Mouse (Mus musculus): ENCODE measurements at regions not wholly inside any gene's neighbourhood (a gene's known extent, or its start where the extent isn't known, plus 50 kb on each side); places are given as distances from the start of the nearest gene placed in this dataset.

- Histone ChIP-seq H3K27ac (replicated peaks) (no peak overlapping the region), H3K27me3 (no peaks in the 10 kb centered on the region), H3K36me3 (no peaks in the 10 kb centered on the region), H3K9me3 (no peaks in the 10 kb centered on the region), H3K4me3 (no peak overlapping the region), H3K4me2 (replicated peaks) (no peak overlapping the region), H3K4me1 (no peaks in the 10 kb centered on the region), H3K9ac (replicated peaks) (no peak overlapping the region)
- WGBS, result 67% methylated on average over 14 of the region's 14 CpGs
- ATAC-seq (replicated peaks), result no peak
Observed at GRCm38 (mm10) chr8:93653913-93654705, 118.5 kb upstream of the Ces5a start.

GRCm38 (mm10) chr8:93655752-93656151, 120.1 kb upstream of the Ces5a start:
- Histone ChIP-seq H3K9me3 (no peaks in the 10 kb centered on the region), H3K27ac (replicated peaks) (no peak overlapping the region), H3K4me3 (no peak overlapping the region), H3K4me2 (replicated peaks) (no peak overlapping the region), H3K36me3 (no peaks in the 10 kb centered on the region), H3K4me1 (no peaks in the 10 kb centered on the region), H3K27me3 (no peaks in the 10 kb centered on the region), H3K9ac (replicated peaks) (no peak overlapping the region)
- ATAC-seq (replicated peaks), result no peak
- 89% methylated on average over 9 of the region's 9 CpGs for WGBS

GRCm38 (mm10) chr8:93661739-93662138, 126.1 kb upstream of the Ces5a start:
- peak overlapping the region; percentile 30 for H3K9ac ChIP-seq (replicated peaks)
- peak overlapping the region; percentile 47 for H3K4me2 ChIP-seq (replicated peaks)
- H3K27ac ChIP-seq (replicated peaks), result no peak overlapping the region
- peaks cover 8% of the 10 kb centered on the region; the same call in 1 of the 2 replicates for H3K4me1 ChIP-seq
- no peaks in the 10 kb centered on the region for H3K9me3 ChIP-seq
- ATAC-seq (replicated peaks), result peak; percentile 95
- H3K4me3 ChIP-seq, result peak overlapping the region; percentile 33
- H3K27me3 ChIP-seq, result no peaks in the 10 kb centered on the region
- H3K36me3 ChIP-seq, result no peaks in the 10 kb centered on the region
- WGBS, result 1% methylated on average over 15 of the region's 15 CpGs

GRCm38 (mm10) chr8:93662219-93662618, 126.6 kb upstream of the Ces5a start:
- H3K4me2 ChIP-seq (replicated peaks), result peak overlapping the region; percentile 47
- H3K4me1 ChIP-seq, result peaks cover 8% of the 10 kb centered on the region; the same call in 1 of the 2 replicates
- H3K4me3 ChIP-seq, result peak overlapping the region; percentile 33
- H3K9me3 ChIP-seq, result no peaks in the 10 kb centered on the region
- ATAC-seq (replicated peaks), result peak; percentile 54
- peak overlapping the region; percentile 30; the same call in 1 of the 2 replicates for H3K9ac ChIP-seq (replicated peaks)
- H3K36me3 ChIP-seq, result no peaks in the 10 kb centered on the region
- no peaks in the 10 kb centered on the region for H3K27me3 ChIP-seq
- H3K27ac ChIP-seq (replicated peaks), result no peak overlapping the region
- 90% methylated on average over 5 of the region's 5 CpGs for WGBS

GRCm38 (mm10) chr8:93663851-93664250, 128.2 kb upstream of the Ces5a start:
- Histone ChIP-seq H3K4me3 (no peak overlapping the region), H3K4me2 (replicated peaks) (no peak overlapping the region)

GRCm38 (mm10) chr8:93668306-93668705, 132.7 kb upstream of the Ces5a start:
- Histone ChIP-seq H3K9ac (replicated peaks) (no peak overlapping the region), H3K9me3 (no peaks in the 10 kb centered on the region), H3K27me3 (no peaks in the 10 kb centered on the region), H3K27ac (replicated peaks) (no peak overlapping the region), H3K36me3 (no peaks in the 10 kb centered on the region), H3K4me2 (replicated peaks) (no peak overlapping the region), H3K4me1 (peaks cover 11% of the 10 kb centered on the region), H3K4me3 (no peak overlapping the region)
- 37% methylated on average over 7 of the region's 7 CpGs for WGBS
- ATAC-seq (replicated peaks), result peak; percentile 38; the same call in 1 of the 2 replicates

More at GRCm38 (mm10) chr8:93663851-93664250, 128.2 kb upstream of the Ces5a start:
- 93% methylated on average over 4 of the region's 4 CpGs for WGBS
- no peaks in the 10 kb centered on the region for H3K36me3 ChIP-seq
- no peaks in the 10 kb centered on the region for H3K9me3 ChIP-seq
- no peak overlapping the region for H3K9ac ChIP-seq (replicated peaks)
- no peaks in the 10 kb centered on the region for H3K27me3 ChIP-seq
- no peak overlapping the region for H3K27ac ChIP-seq (replicated peaks)
- no peak for ATAC-seq (replicated peaks)
- peaks cover 19% of the 10 kb centered on the region for H3K4me1 ChIP-seq

- 71% methylated on average over 3 of the region's 3 CpGs for WGBS
- no peak overlapping the region for H3K4me2 ChIP-seq (replicated peaks)
- no peaks in the 10 kb centered on the region for H3K27me3 ChIP-seq
- no peaks in the 10 kb centered on the region for H3K36me3 ChIP-seq
- ATAC-seq (replicated peaks), result no peak
- H3K27ac ChIP-seq (replicated peaks), result no peak overlapping the region
- no peaks in the 10 kb centered on the region for H3K9me3 ChIP-seq
- H3K4me3 ChIP-seq, result no peak overlapping the region
- H3K9ac ChIP-seq (replicated peaks), result no peak overlapping the region
- no peaks in the 10 kb centered on the region for H3K4me1 ChIP-seq
Observed at GRCm38 (mm10) chr8:93674721-93675120, 135.0 kb upstream of the Gnao1 start.

- no peaks in the 10 kb centered on the region for H3K27me3 ChIP-seq
- H3K27ac ChIP-seq (replicated peaks), result no peak overlapping the region
- H3K4me1 ChIP-seq, result no peaks in the 10 kb centered on the region
- H3K9ac ChIP-seq (replicated peaks), result no peak overlapping the region
- no peak overlapping the region for H3K4me2 ChIP-seq (replicated peaks)
- WGBS, result 88% methylated on average over 12 of the region's 12 CpGs
- no peak for ATAC-seq (replicated peaks)
- no peaks in the 10 kb centered on the region for H3K36me3 ChIP-seq
- H3K4me3 ChIP-seq, result no peak overlapping the region
- H3K9me3 ChIP-seq, result no peaks in the 10 kb centered on the region
Observed at GRCm38 (mm10) chr8:93683773-93684391, 125.9 kb upstream of the Gnao1 start.

- Histone ChIP-seq H3K27ac (replicated peaks) (no peak overlapping the region), H3K4me1 (no peaks in the 10 kb centered on the region), H3K9me3 (no peaks in the 10 kb centered on the region), H3K27me3 (no peaks in the 10 kb centered on the region), H3K9ac (replicated peaks) (no peak overlapping the region), H3K36me3 (no peaks in the 10 kb centered on the region), H3K4me2 (replicated peaks) (no peak overlapping the region), H3K4me3 (no peak overlapping the region)
- 94% methylated on average over 6 of the region's 6 CpGs for WGBS
- no peak for ATAC-seq (replicated peaks)
Observed at GRCm38 (mm10) chr8:93684392-93684791, 125.4 kb upstream of the Gnao1 start.

- H3K36me3 ChIP-seq, result no peaks in the 10 kb centered on the region
- H3K27me3 ChIP-seq, result no peaks in the 10 kb centered on the region
- no peak for ATAC-seq (replicated peaks)
- WGBS, result 59% methylated on average over 7 of the region's 7 CpGs
- no peaks in the 10 kb centered on the region; the same call in 1 of the 2 replicates for H3K4me1 ChIP-seq
- no peak overlapping the region for H3K9ac ChIP-seq (replicated peaks)
- H3K4me3 ChIP-seq, result no peak overlapping the region
- no peaks in the 10 kb centered on the region for H3K9me3 ChIP-seq
- H3K27ac ChIP-seq (replicated peaks), result peak overlapping the region; percentile 66
- no peak overlapping the region for H3K4me2 ChIP-seq (replicated peaks)
Observed at GRCm38 (mm10) chr8:93688845-93689244, 120.9 kb upstream of the Gnao1 start.

GRCm38 (mm10) chr8:93689832-93690471, 119.8 kb upstream of the Gnao1 start:
- Histone ChIP-seq H3K9me3 (no peaks in the 10 kb centered on the region), H3K36me3 (no peaks in the 10 kb centered on the region), H3K27me3 (no peaks in the 10 kb centered on the region), H3K4me1 (no peaks in the 10 kb centered on the region; the same call in 1 of the 2 replicates), H3K9ac (replicated peaks) (no peak overlapping the region), H3K4me3 (no peak overlapping the region), H3K27ac (replicated peaks) (peak overlapping the region; percentile 66; the same call in 1 of the 2 replicates), H3K4me2 (replicated peaks) (no peak overlapping the region)
- ATAC-seq (replicated peaks), result no peak; the same call in 1 of the 2 replicates
- 83% methylated on average over 4 of the region's 4 CpGs for WGBS

- no peak overlapping the region for H3K4me2 ChIP-seq (replicated peaks)
- H3K27me3 ChIP-seq, result no peaks in the 10 kb centered on the region
- ATAC-seq (replicated peaks), result no peak
- H3K9ac ChIP-seq (replicated peaks), result no peak overlapping the region
- no peak overlapping the region for H3K27ac ChIP-seq (replicated peaks)
- no peak overlapping the region for H3K4me3 ChIP-seq
- H3K4me1 ChIP-seq, result no peaks in the 10 kb centered on the region; the same call in 1 of the 2 replicates
- no peaks in the 10 kb centered on the region for H3K9me3 ChIP-seq
- H3K36me3 ChIP-seq, result no peaks in the 10 kb centered on the region
- WGBS, result 84% methylated on average over 2 of the region's 2 CpGs
Observed at GRCm38 (mm10) chr8:93691375-93691774, 118.4 kb upstream of the Gnao1 start.

All from forebrain, embryonic 15.5 days (tissue).